Mouse (Mus musculus) liver, embryonic 14.5 days (tissue): ENCODE measurements at regions not wholly inside any gene's neighbourhood (a gene's known extent, or its start where the extent isn't known, plus 50 kb on each side); places are given as distances from the start of the nearest gene placed in this dataset.

Experiments used
- ATAC-seq: fragments of 200-750 bp; cut with Nextera tagmentation; 2 replicates; pipeline ENCODE4 v1.8.0; 2017; ENCODE audit warnings: moderate number of reproducible peaks, mild to moderate bottlenecking, moderate library complexity; ENCODE audit not compliant: insufficient read depth
- DNase-seq, 3 experiments: peaks; one replicate each; pipeline ENCODE4 v3.0.0-alpha.2; 2012 to 2013; ENCODE audit warnings: low read depth in 3 of 3, low spot score in 3 of 3
- H3K27ac ChIP-seq: fragments of 300-500 bp; sonication (generic); 2 replicates; pipeline ENCODE4 v1.5.1; 2014; ENCODE audit warnings: moderate library complexity, mild to moderate bottlenecking, control low read depth, inconsistent platforms
- H3K27me3 ChIP-seq: fragments of 300-500 bp; sonication (generic); 2 replicates; pipeline ENCODE4 v1.6.1; 2014; ENCODE audit warnings: mild to moderate bottlenecking, low read length, moderate library complexity; ENCODE audit not compliant: control insufficient read depth, insufficient read depth
- H3K36me3 ChIP-seq: fragments of 300-500 bp; sonication (generic); replicated peaks from 2 replicates; pipeline ENCODE4 v1.6.1; 2014; ENCODE audit warnings: low read depth; ENCODE audit not compliant: control insufficient read depth, insufficient read depth
- H3K4me1 ChIP-seq, 2 experiments: fragments of 200-500 bp in 1 of 2; fragments of 300-500 bp in 1 of 2; sonication (generic) in 1 of 2; replicated peaks; 2 replicates each; pipeline ENCODE4 v1.6.1; 2012 to 2014; ENCODE audit warnings: antibody characterized with exemption in 1 of 2, inconsistent platforms in 1 of 2, low read length in 1 of 2; ENCODE audit not compliant: control insufficient read depth in 2 of 2, insufficient read depth in 2 of 2
- H3K4me2 ChIP-seq: fragments of 300-500 bp; sonication (generic); 2 replicates; pipeline ENCODE4 v1.6.1; 2014; ENCODE audit warnings: low read depth, mild to moderate bottlenecking, control low read depth, moderate library complexity
- H3K4me3 ChIP-seq, 2 experiments: fragments of 200-500 bp in 1 of 2; fragments of 300-500 bp in 1 of 2; sonication (generic) in 1 of 2; 2 replicates each; pipeline ENCODE4 v1.5.1; 2012 to 2014; ENCODE audit warnings: low read depth in 2 of 2, low read length in 2 of 2, mild to moderate bottlenecking in 2 of 2, control low read depth in 1 of 2, inconsistent platforms in 1 of 2, moderate library complexity in 1 of 2; ENCODE audit not compliant: insufficient read depth in 1 of 2
- H3K9ac ChIP-seq: fragments of 300-500 bp; sonication (generic); replicated peaks from 2 replicates; pipeline ENCODE4 v1.6.1; 2014; ENCODE audit warnings: mild to moderate bottlenecking, control low read depth, moderate library complexity
- H3K9me3 ChIP-seq: fragments of 300-500 bp; sonication (generic); 2 replicates; pipeline ENCODE4 v1.6.1; 2016; ENCODE audit warnings: low read length, mixed read lengths; ENCODE audit not compliant: control insufficient read depth
- CTCF ChIP-seq: IDR thresholded peaks from 2 replicates; pipeline ENCODE4 v1.5.1; 2016; ENCODE audit warnings: antibody characterized with exemption, low read depth, control low read depth
- EP300 ChIP-seq: IDR thresholded peaks from 2 replicates; pipeline ENCODE4 v1.6.1; 2016; ENCODE audit warnings: antibody characterized with exemption, low read depth
- WGBS: fragments of 180-500 bp; shearing (Covaris S2); extraction: QIAGEN DNeasy Blood & Tissue Kit; methylation state at CpG from one replicate; pipeline ENCODE4 v1.1.7; 2014; ENCODE audit not compliant: insufficient replicate concordance; 5-methylcytosine and 5-hydroxymethylcytosine counted together

GRCm38 (mm10) chr17:27356862-27357261 is 152.6 kb upstream of the Lemd2 start:
- no peak overlapping the region for H3K4me2 ChIP-seq
- TF ChIP-seq EP300 (no peak), CTCF (peak; percentile 37; the same call in 1 of the 2 replicates)
- H3K9me3 ChIP-seq = no peaks in the 10 kb centered on the region
- H3K4me1 ChIP-seq = no peaks in the 10 kb centered on the region
- no peak overlapping the region for H3K4me3 ChIP-seq
- H3K27me3 ChIP-seq = no peaks in the 10 kb centered on the region
- DNase-seq = no peak
- WGBS = 58% methylated on average over 3 of the region's 3 CpGs
- no peak overlapping the region for H3K9ac ChIP-seq
- H3K36me3 ChIP-seq = no peaks in the 10 kb centered on the region
- H3K27ac ChIP-seq = no peak overlapping the region
- ATAC-seq = no peak

- no peak for TF ChIP-seq EP300
- no peak for ATAC-seq
- WGBS = 75% methylated on average over 9 of the region's 9 CpGs
- no peak overlapping the region for H3K4me2 ChIP-seq
- no peaks in the 10 kb centered on the region for H3K9me3 ChIP-seq
- no peak overlapping the region for H3K9ac ChIP-seq
- H3K36me3 ChIP-seq = no peaks in the 10 kb centered on the region
- H3K4me1 ChIP-seq = no peaks in the 10 kb centered on the region
- DNase-seq = no peak
- no peak overlapping the region for H3K27ac ChIP-seq
- H3K4me3 ChIP-seq = no peak overlapping the region
- no peaks in the 10 kb centered on the region for H3K27me3 ChIP-seq
Measured at GRCm38 (mm10) chr17:27355717-27356116, 151.4 kb upstream of the Lemd2 start.

GRCm38 (mm10) chr17:27355056-27355455 is 150.8 kb upstream of the Lemd2 start:
- 79% methylated on average over 4 of the region's 4 CpGs for whole genome bisulfite sequencing
- H3K27me3 ChIP-seq = no peaks in the 10 kb centered on the region
- H3K27ac ChIP-seq = no peak overlapping the region
- H3K4me3 ChIP-seq = no peak overlapping the region
- TF ChIP-seq CTCF = no peak
- TF ChIP-seq EP300 = no peak
- no peak for ATAC-seq
- no peak overlapping the region for H3K4me2 ChIP-seq
- no peak for DNase-seq
- no peak overlapping the region for H3K9ac ChIP-seq
- no peaks in the 10 kb centered on the region for H3K9me3 ChIP-seq
- no peaks in the 10 kb centered on the region for H3K36me3 ChIP-seq
- H3K4me1 ChIP-seq = no peaks in the 10 kb centered on the region

- Histone ChIP-seq H3K4me3 (no peak overlapping the region), H3K36me3 (no peaks in the 10 kb centered on the region), H3K27me3 (no peaks in the 10 kb centered on the region), H3K9ac (no peak overlapping the region), H3K4me1 (no peaks in the 10 kb centered on the region), H3K4me2 (no peak overlapping the region), H3K27ac (no peak overlapping the region), H3K9me3 (no peaks in the 10 kb centered on the region)
- ATAC-seq (no peak), DNase-seq (no peak)
- 66% methylated on average over 9 of the region's 9 CpGs for WGBS
- no peak for TF ChIP-seq EP300
- TF ChIP-seq CTCF = 0 out of 2 replicates have a peak, but pooled peaks have one; percentile 3
Measured at GRCm38 (mm10) chr17:27349911-27350310, 145.6 kb upstream of the Lemd2 start.

- WGBS = 68% methylated on average over 4 of the region's 4 CpGs
- H3K36me3 ChIP-seq = no peaks in the 10 kb centered on the region
- ATAC-seq (no peak), DNase-seq (no peak)
- TF ChIP-seq EP300 (no peak), CTCF (no peak)
- no peak overlapping the region for H3K4me3 ChIP-seq
- H3K9me3 ChIP-seq = no peaks in the 10 kb centered on the region
- no peak overlapping the region for H3K9ac ChIP-seq
- H3K27me3 ChIP-seq = no peaks in the 10 kb centered on the region
- H3K4me2 ChIP-seq = no peak overlapping the region
- H3K4me1 ChIP-seq = no peaks in the 10 kb centered on the region
- H3K27ac ChIP-seq = no peak overlapping the region
Measured at GRCm38 (mm10) chr17:27349432-27349831, 145.2 kb upstream of the Lemd2 start.
